Mouse (Mus musculus): ENCODE measurements around the gene Nipsnap3b. TPM values are rescaled to one million over a fixed set of nuclear protein-coding genes. Genes with fewer than 3 reads are reported as not detected.

The Nipsnap3b gene
- total RNA-seq, 2 experiments from 2014 or later = 32.8 to 57.0 TPM

Other genes with a start within 250 kb of the Nipsnap3b start
- gene Olfr275, start 197.3 kb upstream of the Nipsnap3b start, total RNA-seq (2021) = not detected
- gene Olfr273, start 152.6 kb upstream of the Nipsnap3b start, total RNA-seq (2021) = not detected
- gene Olfr272, start 92.7 kb upstream of the Nipsnap3b start, total RNA-seq (2021) = not detected
- not detected for gene Olfr270, start 47.3 kb upstream of the Nipsnap3b start, total RNA-seq (2021)
- not detected for gene Nipsnap3a, start 22.6 kb upstream of the Nipsnap3b start, total RNA-seq (2021)
- gene Abca1, start 148.0 kb downstream of the Nipsnap3b start, total RNA-seq (2021) = 100 to 1,000 TPM; 148 to 154 TPM